ENCODE assay signal across 31 mouse cellular contexts in the genomic region with DNA sequence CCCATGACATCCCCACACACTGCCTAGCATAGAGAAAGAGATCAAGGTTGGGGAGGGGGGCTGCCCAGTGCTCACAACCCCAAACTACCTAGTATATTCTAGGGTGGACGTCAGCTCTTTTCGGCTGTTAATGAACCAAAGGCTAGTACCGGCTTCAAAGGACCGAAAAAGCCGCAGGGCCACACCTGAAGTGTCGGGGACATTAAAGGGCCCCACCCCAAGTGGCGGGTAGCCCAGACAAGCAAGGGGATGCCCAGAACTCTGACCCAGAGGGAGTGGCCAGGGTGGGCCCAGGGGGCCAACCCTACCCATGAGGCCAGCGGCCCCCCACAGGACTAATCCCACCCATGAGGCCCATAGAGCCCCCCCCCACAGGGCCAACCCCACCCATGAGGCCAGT. TPM values are rescaled to one million over a fixed set of nuclear protein-coding genes. Genes with fewer than 3 reads are reported as not detected.
"Had no signal": no experiment of that assay in that cellular context is flagged by ENCODE, and none has a peak within 500 bp of the region (broad histone marks: within the 10 kb centered on the region; RNA-seq: fewer than 3 reads in every experiment).

No protein-coding gene starts in this region.

- H3K9me3 ChIP-seq: heart, embryonic 10.5 days; heart, embryonic 13.5 days; heart, embryonic 15.5 days; hindbrain, embryonic 10.5 days; hindbrain, embryonic 12.5 days; kidney, embryonic 15.5 days; limb, embryonic 10.5 days; limb, embryonic 12.5 days; liver, embryonic 13.5 days; liver, embryonic 15.5 days had no signal

- H3K27me3 ChIP-seq: hindbrain, embryonic 12.5 days; kidney, embryonic 15.5 days; liver, embryonic 15.5 days had no signal

- H3K4me2 ChIP-seq: heart, embryonic 13.5 days; heart, embryonic 15.5 days; hindbrain, embryonic 12.5 days; hindbrain, embryonic 14.5 days; kidney, embryonic 15.5 days; limb, embryonic 12.5 days; liver, embryonic 11.5 days; liver, embryonic 13.5 days; liver, embryonic 15.5 days had no signal

- DNase-seq: gastrocnemius, adult 2 months; gastrocnemius, postnatal 10 days; gastrocnemius, postnatal 25 days; heart, postnatal 4 days; kidney, adult 11 months; kidney, adult 2 months; kidney, adult 9 months; kidney, postnatal 14 days; kidney, postnatal 36 days; liver; liver, embryonic 13.5 days had no signal

- H3K9ac ChIP-seq: heart, embryonic 13.5 days; heart, embryonic 15.5 days; hindbrain, embryonic 12.5 days; hindbrain, embryonic 14.5 days; kidney, embryonic 15.5 days; limb, embryonic 12.5 days; liver, embryonic 13.5 days; liver, embryonic 15.5 days had no signal

- H3K27ac ChIP-seq: gastrocnemius, adult 2 months; heart, embryonic 10.5 days; heart, embryonic 13.5 days; heart, embryonic 15.5 days; hindbrain, embryonic 10.5 days; hindbrain, embryonic 12.5 days; hindbrain, embryonic 14.5 days; kidney, embryonic 15.5 days; kidney, postnatal 0 days; left cerebral cortex, adult 2 months; limb, embryonic 10.5 days; limb, embryonic 12.5 days; liver, embryonic 13.5 days; liver, embryonic 15.5 days had no signal

- H3K4me3 ChIP-seq: gastrocnemius, adult 2 months; heart, embryonic 10.5 days; heart, embryonic 13.5 days; heart, embryonic 15.5 days; hindbrain, embryonic 10.5 days; hindbrain, embryonic 12.5 days; kidney, embryonic 15.5 days; left cerebral cortex, adult 2 months; limb, embryonic 10.5 days; limb, embryonic 12.5 days; liver, embryonic 13.5 days; liver, embryonic 15.5 days had no signal

- ATAC-seq: hindbrain, embryonic 16.5 days; inflammation-experienced regulatory T-cells, adult 6 months had no signal

- H3K36me3 ChIP-seq: heart, embryonic 10.5 days; heart, embryonic 13.5 days; heart, embryonic 15.5 days; hindbrain, embryonic 10.5 days; hindbrain, embryonic 12.5 days; kidney, embryonic 15.5 days; limb, embryonic 10.5 days; limb, embryonic 12.5 days; liver, embryonic 13.5 days; liver, embryonic 15.5 days had no signal

- H3K4me1 ChIP-seq: heart, embryonic 15.5 days; hindbrain, embryonic 10.5 days; hindbrain, embryonic 12.5 days; kidney, embryonic 15.5 days; limb, embryonic 10.5 days; limb, embryonic 12.5 days; liver, embryonic 13.5 days; liver, embryonic 15.5 days had no signal

RNA-seq across cellular contexts. Expression of a gene that starts 3.6 kb away (rescaled TPM):
- total RNA-seq: granulocyte monocyte progenitor cell, adult 5-6 weeks; heart, adult 8-10 months; heart, postnatal 25 days had no signal
- polyA plus RNA-seq: inflammation-experienced regulatory T-cells, adult 6 months; liver, embryonic 13.5 days had no signal

RNA-seq across cellular contexts. Expression of a gene that starts 41.8 kb away (rescaled TPM):
- total RNA-seq: gastrocnemius, adult 2 months; gastrocnemius, postnatal 10 days; gastrocnemius, postnatal 25 days; heart, adult 8-10 months; heart, postnatal 25 days; heart, postnatal 4 days; left cerebral cortex, postnatal 14 days had no signal
- polyA plus RNA-seq: heart, postnatal 0 days had no signal
